Mouse (Mus musculus): Measurements from ENCODE around the gene Acat1.
A peak's percentile ranks its signal among the peaks of the same experiment; 100 is the strongest.

The Acat1 gene

GRCm38 (mm10) chr9:53609968-53610781 lies at the start of gene Acat1:
TSS of gene Acat1 (minus strand) at chr9:53610382.
- peak; percentile 59 for DNase-seq (ENCODE audit: low read depth, low spot score)

GRCm38 (mm10) chr9:53634796-53635195 lies 24.6 kb upstream of the Acat1 start:
- DNase-seq (ENCODE audit: low read depth, low spot score) = no peak

- no peak for DNase-seq (ENCODE audit: low read depth, low spot score)
These were observed 5.1 kb upstream of the Acat1 start for GRCm38 (mm10) chr9:53615246-53615645.

GRCm38 (mm10) chr9:53614286-53614685 lies 4.1 kb upstream of the Acat1 start:
- no peak for DNase-seq (ENCODE audit: low read depth, low spot score)

- no peak for DNase-seq (ENCODE audit: low read depth, low spot score)
These were observed 745 bp downstream of the Acat1 start for GRCm38 (mm10) chr9:53609306-53609967.

- DNase-seq (ENCODE audit: low read depth, low spot score) = no peak
These were observed 2.4 kb downstream of the Acat1 start for GRCm38 (mm10) chr9:53607816-53608215.

- no peak for DNase-seq (ENCODE audit: low read depth, low spot score)
These were observed 3.0 kb downstream of the Acat1 start for GRCm38 (mm10) chr9:53607192-53607591.

GRCm38 (mm10) chr9:53604954-53605353 lies 5.2 kb downstream of the Acat1 start:
- no peak for DNase-seq (ENCODE audit: low read depth, low spot score)

GRCm38 (mm10) chr9:53603849-53604248 lies 6.3 kb downstream of the Acat1 start:
- DNase-seq (ENCODE audit: low read depth, low spot score) = no peak

- no peak for DNase-seq (ENCODE audit: low read depth, low spot score)
These were observed 6.8 kb downstream of the Acat1 start for GRCm38 (mm10) chr9:53603384-53603783.

- DNase-seq (ENCODE audit: low read depth, low spot score) = no peak
These were observed 8.6 kb downstream of the Acat1 start for GRCm38 (mm10) chr9:53601541-53601940.

GRCm38 (mm10) chr9:53598631-53599030 lies 11.6 kb downstream of the Acat1 start:
- DNase-seq (ENCODE audit: low read depth, low spot score) = no peak

GRCm38 (mm10) chr9:53596971-53597600 lies 13.1 kb downstream of the Acat1 start:
- DNase-seq (ENCODE audit: low read depth, low spot score) = no peak

- peak; percentile 36 for DNase-seq (ENCODE audit: low read depth, low spot score)
These were observed 15.4 kb downstream of the Acat1 start for GRCm38 (mm10) chr9:53594764-53595163.

GRCm38 (mm10) chr9:53581870-53582269 lies 28.3 kb downstream of the Acat1 start:
- DNase-seq (ENCODE audit: low read depth, low spot score) = no peak

GRCm38 (mm10) chr9:53575721-53576120 lies 34.5 kb downstream of the Acat1 start:
- no peak for DNase-seq (ENCODE audit: low read depth, low spot score)

- DNase-seq (ENCODE audit: low read depth, low spot score) = no peak
These were observed 37.5 kb downstream of the Acat1 start for GRCm38 (mm10) chr9:53572516-53573307.

GRCm38 (mm10) chr9:53570662-53571061 lies 39.5 kb downstream of the Acat1 start:
- no peak for DNase-seq (ENCODE audit: low read depth, low spot score)

- no peak for DNase-seq (ENCODE audit: low read depth, low spot score)
These were observed 72.7 kb downstream of the Acat1 start for GRCm38 (mm10) chr9:53537336-53537965.

- peak; percentile 100 for DNase-seq (ENCODE audit: low read depth, low spot score)
These were observed 73.4 kb downstream of the Acat1 start, which contains the start of the genes Atm and Npat for GRCm38 (mm10) chr9:53536558-53537320. TSS of gene Atm (minus strand) at chr9:53536740. TSS of gene Npat (plus strand) at chr9:53537047.
